Mouse (Mus musculus) hindbrain, embryonic 15.5 days (tissue): ENCODE results near the gene St3gal3. TPM values are rescaled to one million over a fixed set of nuclear protein-coding genes. Genes with fewer than 3 reads are reported as not detected.

Experiments used
- ATAC-seq: fragments of 200-750 bp; cut with Nextera tagmentation; 2 replicates; pipeline ENCODE4 v1.8.0; 2017; ENCODE audit warnings: low read depth, moderate number of reproducible peaks, moderate TSS enrichment; ENCODE audit not compliant: low FRiP score
- H3K27ac ChIP-seq: fragments of 300-500 bp; sonication (generic); replicated peaks from 2 replicates; pipeline ENCODE4 v1.5.1; 2015; ENCODE audit warnings: mild to moderate bottlenecking, inconsistent platforms
- H3K27me3 ChIP-seq: fragments of 300-500 bp; sonication (generic); 2 replicates; pipeline ENCODE4 v1.6.1; 2015; ENCODE audit warnings: control low read depth, inconsistent platforms
- H3K36me3 ChIP-seq: fragments of 300-500 bp; sonication (generic); 2 replicates; pipeline ENCODE4 v1.6.1; 2015; ENCODE audit warnings: control low read depth, inconsistent platforms
- H3K4me1 ChIP-seq: fragments of 300-500 bp; sonication (generic); replicated peaks from 2 replicates; pipeline ENCODE4 v1.6.1; 2015; ENCODE audit warnings: control low read depth, inconsistent platforms
- H3K4me2 ChIP-seq: fragments of 300-500 bp; sonication (generic); 2 replicates; pipeline ENCODE4 v1.6.1; 2015; ENCODE audit warnings: moderate library complexity, mild to moderate bottlenecking, inconsistent platforms
- H3K4me3 ChIP-seq: fragments of 300-500 bp; sonication (generic); 2 replicates; pipeline ENCODE4 v1.5.1; 2015; ENCODE audit warnings: mild to moderate bottlenecking, inconsistent platforms
- H3K9ac ChIP-seq: fragments of 300-500 bp; sonication (generic); 2 replicates; pipeline ENCODE4 v1.6.1; 2015; ENCODE audit warnings: inconsistent platforms
- H3K9me3 ChIP-seq: fragments of 300-500 bp; sonication (generic); 2 replicates; pipeline ENCODE4 v1.6.1; 2016; ENCODE audit warnings: control low read depth, inconsistent platforms
- WGBS: fragments of 180-500 bp; shearing (Covaris S2); methylation state at CpG from one replicate; pipeline ENCODE4 v1.1.7; 2015; 5-methylcytosine and 5-hydroxymethylcytosine counted together
- polyA plus RNA-seq: library from polyadenylated mRNA; unstranded; fragments of >200 nt; fragmentation: Nextera tagmentation; extraction: Ambion mirVana; gene quantifications from 2 replicates; pipeline ENCODE4 v1.2.1, GENCODE M21; 2015

The St3gal3 gene
- polyA plus RNA-seq, 1 experiment from 2014 or later = 15.0 TPM

DNA sequence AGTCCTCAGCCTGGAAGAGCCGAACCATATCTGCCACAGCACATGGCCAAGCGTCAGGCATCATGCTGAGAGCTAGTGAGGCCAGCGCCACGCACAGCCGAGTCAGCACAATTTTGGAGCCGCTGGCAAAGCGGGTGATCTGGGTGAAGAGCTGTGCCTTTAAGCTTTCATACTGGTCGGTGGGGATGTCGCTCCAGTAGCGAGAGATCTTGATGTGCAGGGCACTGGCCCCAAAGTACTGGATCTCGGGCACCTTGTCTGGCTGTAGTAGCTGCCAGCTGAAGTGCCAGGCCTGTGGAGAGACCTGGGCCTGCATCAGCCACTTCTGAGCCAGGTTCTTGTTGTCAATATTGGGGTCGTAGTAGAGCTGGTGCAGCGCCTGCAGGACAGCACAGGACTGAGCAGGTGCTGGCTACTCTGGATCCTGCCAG is 222.6 kb downstream of the St3gal3 start:
- WGBS = 81% methylated on average over 13 of the region's 13 CpGs
- no peaks in the 10 kb centered on the region for H3K9me3 ChIP-seq
- no peak overlapping the region for H3K4me3 ChIP-seq
- H3K4me2 ChIP-seq = peak overlapping the region; percentile 97
- H3K9ac ChIP-seq = no peak overlapping the region
- ATAC-seq = no peak
- H3K27me3 ChIP-seq = no peaks in the 10 kb centered on the region
- H3K4me1 ChIP-seq = peaks cover 77% of the 10 kb centered on the region
- H3K27ac ChIP-seq = no peak overlapping the region
- peaks cover 13% of the 10 kb centered on the region for H3K36me3 ChIP-seq

DNA sequence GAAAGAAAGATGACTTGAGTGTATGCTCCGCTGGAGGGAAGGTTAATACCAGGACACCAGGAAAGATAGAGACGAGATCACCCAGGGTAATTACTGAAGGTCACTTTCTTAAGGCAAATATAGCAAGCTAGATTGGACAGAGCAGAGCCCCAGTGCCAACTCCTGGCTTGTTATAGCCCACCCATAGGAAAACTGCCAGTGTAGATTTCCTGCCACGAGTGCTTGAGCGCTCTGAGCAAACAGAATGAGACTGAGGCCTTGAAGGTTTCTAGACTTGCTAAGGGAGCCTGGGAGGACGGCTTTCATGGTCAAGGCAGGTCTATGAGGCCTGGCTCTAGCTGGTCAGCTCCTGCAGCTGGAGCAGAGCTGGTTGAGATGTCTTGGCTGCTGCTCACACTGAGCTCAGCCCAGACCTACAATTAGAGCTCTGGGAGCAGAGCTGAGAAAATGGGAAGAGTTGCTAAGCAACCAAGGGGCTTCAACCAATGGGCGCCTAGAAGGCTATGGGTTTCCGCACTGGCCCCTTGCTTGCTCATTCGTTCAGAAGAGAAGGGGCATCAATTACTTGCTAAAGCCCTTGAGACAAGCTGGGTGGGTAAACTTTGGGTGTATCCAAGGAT is 225.8 kb downstream of the St3gal3 start:
- Histone ChIP-seq H3K27me3 (no peaks in the 10 kb centered on the region), H3K4me2 (peak overlapping the region; percentile 53), H3K9me3 (no peaks in the 10 kb centered on the region), H3K36me3 (peaks cover 19% of the 10 kb centered on the region), H3K27ac (peak overlapping the region; percentile 76), H3K4me1 (peaks cover 65% of the 10 kb centered on the region), H3K9ac (no peak overlapping the region), H3K4me3 (peak overlapping the region; percentile 2; the same call in 1 of the 2 replicates)
- ATAC-seq = peak; percentile 79
- 39% methylated on average over 8 of the region's 8 CpGs for WGBS

DNA sequence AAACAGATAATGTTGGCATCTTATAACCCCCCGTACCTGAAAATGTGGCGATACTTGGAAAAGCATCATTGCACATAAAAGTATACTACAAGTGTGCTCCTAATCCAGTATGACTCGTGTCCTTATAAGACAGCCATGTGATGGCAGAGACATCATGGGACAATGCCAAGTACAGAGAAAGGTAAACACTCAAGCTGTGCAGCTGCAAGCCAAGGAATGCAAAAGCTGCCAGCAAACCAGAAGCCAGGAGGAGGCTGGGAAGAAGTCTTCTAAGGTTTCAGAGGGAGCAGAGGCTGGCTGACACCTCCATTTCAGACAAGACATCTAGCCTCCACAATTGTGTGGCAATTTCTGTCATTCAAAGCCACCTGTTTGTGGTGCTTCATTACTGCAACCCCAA is 228.5 kb downstream of the St3gal3 start:
- H3K4me1 ChIP-seq = peaks cover 37% of the 10 kb centered on the region
- no peaks in the 10 kb centered on the region for H3K27me3 ChIP-seq
- 85% methylated on average over 3 of the region's 3 CpGs for WGBS
- H3K9me3 ChIP-seq = no peaks in the 10 kb centered on the region
- no peak overlapping the region for H3K4me2 ChIP-seq
- H3K9ac ChIP-seq = no peak overlapping the region
- peaks cover 37% of the 10 kb centered on the region for H3K36me3 ChIP-seq
- H3K27ac ChIP-seq = no peak overlapping the region
- no peak for ATAC-seq
- no peak overlapping the region for H3K4me3 ChIP-seq

DNA sequence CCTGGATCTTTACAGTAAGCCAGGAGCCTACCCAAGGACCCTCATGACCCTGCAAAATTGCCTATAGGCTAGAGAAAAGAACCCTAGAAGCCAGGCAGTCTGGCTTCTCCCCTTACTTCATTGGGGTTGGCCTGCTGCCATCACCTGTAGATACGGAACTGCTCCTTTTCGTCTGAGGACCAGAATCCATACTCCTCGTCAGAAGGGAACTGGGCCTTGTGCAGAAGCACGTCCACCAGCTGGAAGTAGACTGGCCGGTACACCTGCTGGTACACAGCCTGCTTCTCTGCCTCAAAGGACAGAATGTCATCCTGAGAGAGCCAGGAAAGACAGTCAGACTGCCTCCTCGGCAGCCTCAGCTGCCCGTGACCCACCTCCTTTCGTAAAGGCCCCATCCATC is 230.0 kb downstream of the St3gal3 start:
- Histone ChIP-seq H3K4me2 (no peak overlapping the region), H3K9me3 (no peaks in the 10 kb centered on the region), H3K4me1 (peaks cover 23% of the 10 kb centered on the region), H3K36me3 (peaks cover 47% of the 10 kb centered on the region), H3K9ac (no peak overlapping the region), H3K4me3 (no peak overlapping the region), H3K27ac (no peak overlapping the region), H3K27me3 (no peaks in the 10 kb centered on the region)
- no peak for ATAC-seq
- WGBS = 91% methylated on average over 8 of the region's 8 CpGs

DNA sequence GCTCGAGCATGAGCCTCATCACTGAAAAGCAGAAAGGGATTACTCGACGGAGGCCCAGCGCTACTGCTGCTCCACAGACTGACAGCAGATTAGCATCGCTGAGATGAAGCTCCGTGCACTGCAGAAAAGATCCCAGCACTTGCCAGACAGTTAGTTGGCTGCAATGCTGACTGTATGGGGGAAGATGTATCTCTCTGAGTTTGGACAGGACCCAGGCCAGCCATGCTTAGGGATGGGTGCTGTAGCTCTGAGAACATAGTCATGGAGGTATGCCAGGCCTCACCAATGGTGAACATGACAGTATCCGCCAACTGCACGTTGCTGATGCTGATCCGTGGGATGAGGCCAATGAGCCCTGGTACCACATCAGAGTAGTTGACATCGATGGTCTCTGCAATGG is 230.6 kb downstream of the St3gal3 start:
- Histone ChIP-seq H3K27me3 (no peaks in the 10 kb centered on the region), H3K36me3 (peaks cover 54% of the 10 kb centered on the region), H3K4me3 (no peak overlapping the region), H3K9ac (no peak overlapping the region), H3K4me1 (peaks cover 16% of the 10 kb centered on the region), H3K4me2 (no peak overlapping the region), H3K9me3 (no peaks in the 10 kb centered on the region), H3K27ac (no peak overlapping the region)
- 89% methylated on average over 10 of the region's 10 CpGs for WGBS
- no peak for ATAC-seq

DNA sequence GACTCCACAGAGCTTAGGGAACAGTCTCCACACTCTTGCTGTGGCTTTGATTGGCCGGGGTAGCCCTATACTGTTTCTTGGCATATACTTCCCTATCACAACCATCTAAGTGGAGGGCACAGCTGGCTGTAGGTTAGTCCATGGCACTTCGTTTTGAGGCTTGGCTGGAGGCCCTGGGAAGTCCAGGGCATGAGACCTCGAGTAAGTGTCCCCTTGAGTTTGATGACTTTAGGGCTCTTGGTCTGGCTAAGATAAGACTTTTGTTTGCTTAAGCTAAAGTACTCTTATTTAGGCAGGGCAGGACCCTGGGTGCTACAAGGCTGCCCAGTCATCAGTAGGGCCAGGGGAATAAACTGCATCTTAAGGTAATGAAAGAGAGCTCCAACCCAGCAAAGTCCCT is 236.6 kb downstream of the St3gal3 start:
- H3K4me1 ChIP-seq = no peaks in the 10 kb centered on the region
- 86% methylated on average over 3 of the region's 3 CpGs for whole genome bisulfite sequencing

DNA sequence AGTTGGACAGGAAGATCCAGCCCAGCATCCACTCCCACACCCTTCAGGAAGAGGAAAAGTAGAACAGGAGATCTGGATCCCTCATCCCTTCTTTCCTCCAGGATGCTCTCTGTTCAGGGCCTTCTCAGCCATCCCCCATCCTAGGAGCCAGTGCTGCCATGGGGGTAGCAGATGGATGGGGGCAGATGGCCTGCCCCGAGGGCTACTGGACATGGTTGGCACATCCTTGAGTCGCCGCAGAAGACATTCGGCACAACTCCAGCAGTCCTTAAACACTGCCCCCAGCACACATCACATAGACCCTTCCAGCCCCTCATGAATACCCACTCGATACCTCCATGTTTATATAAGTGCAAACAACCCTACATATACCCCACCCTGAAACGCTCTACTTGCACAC is 238.7 kb downstream of the St3gal3 start:
- no peak for ATAC-seq
- Histone ChIP-seq H3K27me3 (no peaks in the 10 kb centered on the region), H3K4me2 (no peak overlapping the region), H3K9ac (no peak overlapping the region), H3K4me1 (peaks cover 8% of the 10 kb centered on the region), H3K9me3 (no peaks in the 10 kb centered on the region), H3K27ac (no peak overlapping the region), H3K36me3 (peaks cover 55% of the 10 kb centered on the region), H3K4me3 (no peak overlapping the region)
- 92% methylated on average over 6 of the region's 6 CpGs for WGBS

More for the DNA sequence above, 236.6 kb downstream of the St3gal3 start:
- no peak overlapping the region for H3K4me2 ChIP-seq
- H3K36me3 ChIP-seq = peaks cover 75% of the 10 kb centered on the region
- no peak overlapping the region for H3K4me3 ChIP-seq
- no peaks in the 10 kb centered on the region for H3K9me3 ChIP-seq
- no peak overlapping the region for H3K9ac ChIP-seq
- H3K27me3 ChIP-seq = no peaks in the 10 kb centered on the region
- ATAC-seq = no peak
- H3K27ac ChIP-seq = no peak overlapping the region

DNA sequence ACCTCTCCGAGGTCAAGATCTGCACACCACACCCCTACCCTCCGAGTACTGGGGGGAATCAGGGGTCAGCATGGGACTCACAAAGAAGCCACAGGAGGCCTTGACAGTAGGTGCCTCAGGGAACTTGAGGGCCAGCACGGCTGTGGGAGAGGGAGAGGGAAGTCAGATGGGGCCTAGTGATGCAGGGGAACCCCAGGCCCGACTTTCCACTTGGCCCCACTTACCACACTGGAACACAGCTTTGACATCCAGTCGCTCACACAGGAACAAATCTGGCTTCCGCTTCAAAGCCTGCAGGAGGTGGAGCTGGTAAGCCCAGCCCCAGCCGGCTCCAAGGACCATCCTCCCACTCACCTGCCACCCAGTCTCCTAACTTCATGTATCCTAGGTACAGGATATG is 239.4 kb downstream of the St3gal3 start:
- Histone ChIP-seq H3K9me3 (no peaks in the 10 kb centered on the region), H3K4me1 (peaks cover 13% of the 10 kb centered on the region), H3K27me3 (no peaks in the 10 kb centered on the region), H3K36me3 (peaks cover 48% of the 10 kb centered on the region), H3K9ac (no peak overlapping the region), H3K27ac (no peak overlapping the region), H3K4me3 (no peak overlapping the region), H3K4me2 (no peak overlapping the region)
- WGBS = 75% methylated on average over 7 of the region's 7 CpGs
- ATAC-seq = no peak

DNA sequence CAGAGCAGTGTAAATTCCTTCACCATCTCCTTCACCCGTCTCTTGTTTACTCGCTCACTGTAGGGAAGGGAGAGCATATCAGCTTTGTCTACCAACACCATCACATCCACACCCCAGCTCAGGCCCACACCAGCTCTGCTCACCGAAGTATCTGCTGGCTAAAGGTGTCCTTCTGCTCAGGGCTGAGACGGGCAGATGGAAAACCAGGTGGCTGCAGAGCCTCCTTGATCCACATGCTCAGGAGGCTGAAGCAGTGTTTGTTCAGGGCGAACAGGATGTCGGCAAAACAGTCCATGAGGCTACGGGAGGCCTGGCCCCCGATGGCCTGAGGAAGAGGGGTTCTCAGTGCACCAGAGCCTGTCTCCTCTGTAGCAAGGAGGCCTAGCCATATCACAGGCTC is 240.1 kb downstream of the St3gal3 start:
- no peak for ATAC-seq
- H3K27me3 ChIP-seq = no peaks in the 10 kb centered on the region

DNA sequence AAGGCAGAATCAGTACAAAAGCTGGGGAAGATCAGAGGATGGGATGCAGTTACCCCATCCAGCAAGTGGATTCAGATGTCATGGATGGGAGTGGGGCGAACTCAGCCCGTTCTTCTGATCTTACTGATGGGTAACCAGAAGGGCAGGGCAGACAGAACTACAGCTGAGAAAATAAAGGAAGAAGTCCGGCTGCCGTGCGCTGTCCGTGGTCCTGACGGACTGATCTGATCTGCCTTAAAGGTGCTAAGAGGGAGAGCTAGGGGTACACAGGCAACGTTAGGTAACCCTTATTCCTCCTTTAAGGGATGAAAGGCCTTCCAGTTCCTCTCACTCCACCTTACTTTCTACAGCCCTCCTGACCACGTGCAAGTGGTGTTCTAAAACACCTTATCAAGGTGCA is 241.3 kb downstream of the St3gal3 start:
- H3K9ac ChIP-seq = no peak overlapping the region
- H3K27me3 ChIP-seq = no peaks in the 10 kb centered on the region
- H3K9me3 ChIP-seq = no peaks in the 10 kb centered on the region
- no peak overlapping the region for H3K27ac ChIP-seq
- H3K36me3 ChIP-seq = peaks cover 35% of the 10 kb centered on the region
- H3K4me1 ChIP-seq = peaks cover 13% of the 10 kb centered on the region
- H3K4me2 ChIP-seq = no peak overlapping the region
- WGBS = 30% methylated on average over 9 of the region's 9 CpGs
- H3K4me3 ChIP-seq = no peak overlapping the region
- no peak for ATAC-seq

More for the DNA sequence above, 240.1 kb downstream of the St3gal3 start:
- Histone ChIP-seq H3K9me3 (no peaks in the 10 kb centered on the region), H3K4me2 (no peak overlapping the region), H3K36me3 (peaks cover 40% of the 10 kb centered on the region), H3K27ac (no peak overlapping the region), H3K4me3 (no peak overlapping the region), H3K9ac (no peak overlapping the region), H3K4me1 (peaks cover 13% of the 10 kb centered on the region)
- WGBS = 94% methylated on average over 8 of the region's 8 CpGs

DNA sequence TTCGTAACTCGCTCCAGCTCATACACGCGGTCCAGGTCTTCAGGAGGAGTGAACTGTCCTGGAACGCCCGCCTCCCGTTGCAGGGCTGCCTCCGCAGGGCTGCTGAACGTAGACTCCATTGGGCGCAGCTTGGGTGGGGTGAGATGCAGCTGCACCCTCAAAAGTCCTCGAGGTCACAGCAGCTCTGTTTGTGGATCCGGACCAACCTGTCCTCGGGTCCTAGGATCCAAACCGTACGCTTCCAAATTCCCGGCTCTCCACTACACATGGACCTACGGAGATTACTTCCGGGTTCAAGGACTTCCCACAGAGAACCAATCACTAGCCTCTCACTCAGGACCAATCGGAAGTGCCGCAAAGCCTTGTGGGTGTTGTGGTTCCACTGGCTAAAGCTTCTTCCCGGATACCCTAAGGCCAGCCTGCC is 243.0 kb downstream of the St3gal3 start, which contains the start of gene Dph2:
TSS of gene Dph2 (minus strand) at position 295 of the 424 bp plus-strand sequence.
- Histone ChIP-seq H3K36me3 (peaks cover 27% of the 10 kb centered on the region), H3K27me3 (no peaks in the 10 kb centered on the region), H3K9ac (peak within 1 kb of the TSS; percentile 30), H3K9me3 (no peaks in the 10 kb centered on the region), H3K4me2 (peak within 1 kb of the TSS; percentile 67), H3K4me1 (peaks cover 16% of the 10 kb centered on the region), H3K27ac (no peak within 1 kb of the TSS), H3K4me3 (peak within 1 kb of the TSS; percentile 56)
- under 1% methylated on average over 21 of the region's 21 CpGs for WGBS
- peak; percentile 87 for ATAC-seq

DNA sequence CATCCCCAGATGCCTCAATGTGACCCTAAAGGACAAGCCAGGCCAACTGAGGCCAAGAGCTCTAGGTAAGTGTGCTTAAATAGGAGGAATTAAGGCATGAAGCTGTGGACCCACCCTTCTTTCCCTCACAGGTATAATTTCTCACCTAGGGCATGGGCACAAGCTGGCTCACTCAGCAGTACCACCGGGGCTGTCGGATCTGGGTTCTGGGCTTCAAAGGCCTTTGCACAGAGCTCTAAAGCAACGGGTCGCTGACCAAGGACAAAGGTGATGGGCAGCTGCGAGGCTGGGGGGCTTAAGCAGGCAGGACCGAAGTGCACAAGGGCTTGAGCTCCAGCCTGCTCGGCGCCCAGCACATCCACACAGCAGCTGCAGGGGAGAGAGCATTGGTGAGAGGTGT is 244.0 kb downstream of the St3gal3 start:
- WGBS = 70% methylated on average over 8 of the region's 8 CpGs
- Histone ChIP-seq H3K9me3 (no peaks in the 10 kb centered on the region), H3K27me3 (no peaks in the 10 kb centered on the region), H3K27ac (no peak overlapping the region), H3K9ac (no peak overlapping the region), H3K4me2 (peak overlapping the region; percentile 67), H3K4me1 (peaks cover 25% of the 10 kb centered on the region), H3K36me3 (peaks cover 24% of the 10 kb centered on the region), H3K4me3 (peak overlapping the region; percentile 56)
- no peak for ATAC-seq

DNA sequence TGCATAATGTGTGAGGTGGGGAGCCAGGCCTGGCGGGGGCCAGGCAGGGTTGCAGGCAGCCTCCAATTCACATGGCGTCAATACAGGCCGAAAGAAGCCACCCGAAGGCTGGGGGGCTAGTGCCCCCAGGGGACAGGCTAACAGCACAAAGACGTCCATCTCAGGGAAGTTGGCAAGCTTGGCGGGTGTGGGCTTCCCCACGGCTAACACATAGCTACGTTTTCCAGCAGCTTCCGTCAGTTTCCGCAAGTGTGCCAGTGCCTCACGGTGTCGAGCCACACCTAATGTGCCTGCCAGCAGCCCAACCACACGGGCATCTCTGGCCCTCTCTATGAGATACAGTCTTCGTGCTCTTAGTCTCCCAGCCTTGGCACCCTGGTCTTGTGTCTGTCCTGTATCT is 244.7 kb downstream of the St3gal3 start:
- no peak overlapping the region for H3K9ac ChIP-seq
- 90% methylated on average over 14 of the region's 14 CpGs for WGBS
- peaks cover 23% of the 10 kb centered on the region for H3K36me3 ChIP-seq
- no peak overlapping the region for H3K27ac ChIP-seq
- ATAC-seq = no peak
- no peak overlapping the region for H3K4me3 ChIP-seq
- H3K9me3 ChIP-seq = no peaks in the 10 kb centered on the region
- H3K4me2 ChIP-seq = no peak overlapping the region
- peaks cover 32% of the 10 kb centered on the region for H3K4me1 ChIP-seq
- no peaks in the 10 kb centered on the region for H3K27me3 ChIP-seq
